Mouse (Mus musculus) cerebellum, adult 2 months (tissue): ENCODE measurements at regions not wholly inside any gene's neighbourhood (a gene's known extent, or its start where the extent isn't known, plus 50 kb on each side); places are given as distances from the start of the nearest gene placed in this dataset.

Experiments used
- CTCF ChIP-seq: fragments of 200-500 bp; IDR thresholded peaks from 2 replicates; pipeline ENCODE4 v1.5.1; 2011; ENCODE audit warnings: low read depth, mild to moderate bottlenecking, control low read depth, low read length, moderate library complexity, borderline replicate concordance; ENCODE audit not compliant: insufficient read depth
- POLR2A ChIP-seq: fragments of 200-500 bp; IDR thresholded peaks from 2 replicates; pipeline ENCODE4 v1.6.1; 2011; ENCODE audit warnings: low read length, control low read depth, borderline replicate concordance; ENCODE audit not compliant: insufficient read depth

- no peak for TF ChIP-seq POLR2A
- TF ChIP-seq CTCF = no peak
Measured at GRCm38 (mm10) chr5:73741441-73741840, 90.3 kb downstream of the Spata18 start.
